Mouse (Mus musculus) hindbrain, embryonic 16.5 days (tissue): Measurements from ENCODE around the gene Irf4. TPM values are rescaled to one million over a fixed set of nuclear protein-coding genes. Genes with fewer than 3 reads are reported as not detected.

ENCODE experiments used
- ATAC-seq: fragments of 200-750 bp; cut with Nextera tagmentation; 2 replicates; pipeline ENCODE4 v1.8.0; 2017; ENCODE audit warnings: moderate TSS enrichment, moderate library complexity
- H3K27ac ChIP-seq: fragments of 300-500 bp; sonication (generic); 2 replicates; pipeline ENCODE4 v1.5.1; 2014; ENCODE audit warnings: low read depth, mild to moderate bottlenecking, control low read depth, low read length, moderate library complexity
- H3K27me3 ChIP-seq: fragments of 300-500 bp; sonication (generic); replicated peaks from 2 replicates; pipeline ENCODE4 v1.6.1; 2014; ENCODE audit warnings: low read length; ENCODE audit not compliant: control insufficient read depth, insufficient read depth
- H3K36me3 ChIP-seq: fragments of 300-500 bp; sonication (generic); 2 replicates; pipeline ENCODE4 v1.6.1; 2014; ENCODE audit warnings: mild to moderate bottlenecking, low read length, moderate library complexity, mixed read lengths; ENCODE audit not compliant: control insufficient read depth, insufficient read depth
- H3K4me1 ChIP-seq: fragments of 300-500 bp; sonication (generic); 2 replicates; pipeline ENCODE4 v1.6.1; 2014; ENCODE audit warnings: low read depth, low read length; ENCODE audit not compliant: control insufficient read depth, insufficient read depth
- H3K4me2 ChIP-seq: fragments of 300-500 bp; sonication (generic); 2 replicates; pipeline ENCODE4 v1.6.1; 2014; ENCODE audit warnings: mild to moderate bottlenecking, low read length, control low read depth, moderate library complexity
- H3K4me3 ChIP-seq: fragments of 300-500 bp; sonication (generic); 2 replicates; pipeline ENCODE4 v1.5.1; 2014; ENCODE audit warnings: mild to moderate bottlenecking, low read length, control low read depth, moderate library complexity
- H3K9ac ChIP-seq: fragments of 300-500 bp; sonication (generic); 2 replicates; pipeline ENCODE4 v1.6.1; 2014; ENCODE audit warnings: low read depth, mild to moderate bottlenecking, control low read depth, low read length, moderate library complexity
- H3K9me3 ChIP-seq: fragments of 300-500 bp; sonication (generic); 2 replicates; pipeline ENCODE4 v1.6.1; 2014; ENCODE audit warnings: mild to moderate bottlenecking, low read length, moderate library complexity; ENCODE audit not compliant: control insufficient read depth
- WGBS: fragments of 180-500 bp; shearing (Covaris S2); extraction: QIAGEN DNeasy Blood & Tissue Kit; methylation state at CpG from one replicate; pipeline ENCODE4 v1.1.7; 2014; 5-methylcytosine and 5-hydroxymethylcytosine counted together
- polyA plus RNA-seq: library from polyadenylated mRNA; unstranded; fragments of >200 nt; fragmentation: Nextera tagmentation; extraction: Ambion mirVana; gene quantifications from 2 replicates; pipeline ENCODE4 v1.2.1, GENCODE M21; 2015

Gene Irf4
- polyA plus RNA-seq, 1 experiment from 2014 or later, result 0.20 TPM

GRCm38 (mm10) chr13:30730104-30730793 is 18.8 kb upstream of the Irf4 start:
- no peak overlapping the region for H3K4me2 ChIP-seq
- H3K4me1 ChIP-seq, result no peaks in the 10 kb centered on the region
- H3K9me3 ChIP-seq, result no peaks in the 10 kb centered on the region
- ATAC-seq, result no peak
- H3K36me3 ChIP-seq, result no peaks in the 10 kb centered on the region
- H3K27me3 ChIP-seq, result no peaks in the 10 kb centered on the region
- 86% methylated on average over 15 of the region's 15 CpGs for WGBS
- H3K27ac ChIP-seq, result no peak overlapping the region
- no peak overlapping the region for H3K9ac ChIP-seq
- no peak overlapping the region for H3K4me3 ChIP-seq

- WGBS, result 82% methylated on average over 11 of the region's 11 CpGs
- ATAC-seq, result no peak
- Histone ChIP-seq H3K4me3 (no peak overlapping the region), H3K36me3 (no peaks in the 10 kb centered on the region), H3K4me1 (no peaks in the 10 kb centered on the region), H3K4me2 (no peak overlapping the region), H3K9ac (no peak overlapping the region), H3K9me3 (no peaks in the 10 kb centered on the region), H3K27ac (no peak overlapping the region), H3K27me3 (no peaks in the 10 kb centered on the region)
These were observed 16.1 kb upstream of the Irf4 start for GRCm38 (mm10) chr13:30732709-30733445.

- no peaks in the 10 kb centered on the region for H3K27me3 ChIP-seq
- ATAC-seq, result no peak
- H3K9ac ChIP-seq, result no peak overlapping the region
- WGBS, result 87% methylated on average over 5 of the region's 5 CpGs
- no peak overlapping the region for H3K4me3 ChIP-seq
- no peak overlapping the region for H3K27ac ChIP-seq
- no peak overlapping the region for H3K4me2 ChIP-seq
- no peaks in the 10 kb centered on the region for H3K9me3 ChIP-seq
- H3K36me3 ChIP-seq, result no peaks in the 10 kb centered on the region
- no peaks in the 10 kb centered on the region for H3K4me1 ChIP-seq
These were observed 12.3 kb upstream of the Irf4 start for GRCm38 (mm10) chr13:30736721-30737120.

GRCm38 (mm10) chr13:30737257-30737656 is 11.8 kb upstream of the Irf4 start:
- WGBS, result 90% methylated on average over 2 of the region's 2 CpGs
- no peak for ATAC-seq
- Histone ChIP-seq H3K27me3 (no peaks in the 10 kb centered on the region), H3K9me3 (no peaks in the 10 kb centered on the region), H3K4me2 (no peak overlapping the region), H3K36me3 (no peaks in the 10 kb centered on the region), H3K9ac (no peak overlapping the region), H3K4me3 (no peak overlapping the region), H3K27ac (no peak overlapping the region), H3K4me1 (no peaks in the 10 kb centered on the region)

- WGBS, result 89% methylated on average over 4 of the region's 4 CpGs
These were observed 10.7 kb upstream of the Irf4 start for GRCm38 (mm10) chr13:30738310-30738840.

GRCm38 (mm10) chr13:30741172-30741571 is 7.9 kb upstream of the Irf4 start:
- H3K4me1 ChIP-seq, result no peaks in the 10 kb centered on the region
- H3K27ac ChIP-seq, result no peak overlapping the region
- no peak for ATAC-seq
- H3K36me3 ChIP-seq, result no peaks in the 10 kb centered on the region
- no peaks in the 10 kb centered on the region for H3K9me3 ChIP-seq
- no peaks in the 10 kb centered on the region for H3K27me3 ChIP-seq
- no peak overlapping the region for H3K9ac ChIP-seq
- H3K4me2 ChIP-seq, result no peak overlapping the region
- no peak overlapping the region for H3K4me3 ChIP-seq
- WGBS, result 81% methylated on average over 5 of the region's 5 CpGs

More at GRCm38 (mm10) chr13:30738310-30738840, 10.7 kb upstream of the Irf4 start:
- Histone ChIP-seq H3K9me3 (no peaks in the 10 kb centered on the region), H3K27ac (no peak overlapping the region), H3K36me3 (no peaks in the 10 kb centered on the region), H3K27me3 (no peaks in the 10 kb centered on the region), H3K4me2 (no peak overlapping the region), H3K4me3 (no peak overlapping the region), H3K4me1 (no peaks in the 10 kb centered on the region), H3K9ac (no peak overlapping the region)
- no peak for ATAC-seq

- no peak overlapping the region for H3K9ac ChIP-seq
- ATAC-seq, result no peak
- WGBS, result 78% methylated on average over 6 of the region's 6 CpGs
These were observed 6.5 kb upstream of the Irf4 start for GRCm38 (mm10) chr13:30742411-30742970.

GRCm38 (mm10) chr13:30745121-30745520 is 3.9 kb upstream of the Irf4 start:
- Histone ChIP-seq H3K9me3 (no peaks in the 10 kb centered on the region), H3K4me3 (no peak overlapping the region), H3K27ac (no peak overlapping the region), H3K9ac (no peak overlapping the region), H3K36me3 (no peaks in the 10 kb centered on the region), H3K4me1 (peaks cover 12% of the 10 kb centered on the region), H3K4me2 (no peak overlapping the region), H3K27me3 (peaks cover 21% of the 10 kb centered on the region)
- 73% methylated on average over 7 of the region's 7 CpGs for WGBS
- no peak for ATAC-seq

More at GRCm38 (mm10) chr13:30742411-30742970, 6.5 kb upstream of the Irf4 start:
- Histone ChIP-seq H3K36me3 (no peaks in the 10 kb centered on the region), H3K4me2 (no peak overlapping the region), H3K27ac (no peak overlapping the region), H3K9me3 (no peaks in the 10 kb centered on the region), H3K4me1 (no peaks in the 10 kb centered on the region), H3K4me3 (no peak overlapping the region), H3K27me3 (peaks cover 5% of the 10 kb centered on the region; the same call in 1 of the 2 replicates)

- 80% methylated on average over 5 of the region's 5 CpGs for WGBS
- Histone ChIP-seq H3K4me1 (peaks cover 19% of the 10 kb centered on the region), H3K27ac (no peak overlapping the region), H3K36me3 (no peaks in the 10 kb centered on the region), H3K4me2 (no peak overlapping the region), H3K9me3 (no peaks in the 10 kb centered on the region), H3K27me3 (peaks cover 38% of the 10 kb centered on the region), H3K9ac (no peak overlapping the region), H3K4me3 (no peak overlapping the region)
- no peak for ATAC-seq
These were observed 2.0 kb upstream of the Irf4 start for GRCm38 (mm10) chr13:30747068-30747467.
